Mouse (Mus musculus) embryonic stem cell, embryonic (primary cell): ENCODE data around the gene H1foo.

Experiments
- CTCF ChIA-PET, 4 experiments: fragments of 300-600 bp in 2 of 4; fragments of 350-600 bp in 2 of 4; sonication (Branson Sonifier 250); formaldehyde crosslinking; loops; one replicate each; lab custom pipeline; 2022; ENCODE audit warnings: inconsistent platforms in 2 of 4; lab: Charles Lee
- POLR2A ChIA-PET, 4 experiments: fragments of 300-600 bp in 2 of 4; fragments of 350-600 bp in 2 of 4; sonication (Branson Sonifier 250); formaldehyde crosslinking; loops; one replicate each; lab custom pipeline; 2022; ENCODE audit warnings: antibody characterized with exemption in 4 of 4, inconsistent platforms in 1 of 4; lab: Charles Lee

H1foo gene

GRCm38 (mm10) chr6:115996171-115996851, 51.6 kb downstream of the H1foo start:
- CTCF ChIA-PET: interaction anchor here in 1 of 4 experiments (0.7 kb wide), 1 partner anchor 13 kb away, joined by 3 read pairs; no protein-coding TSS in a partner anchor
- POLR2A ChIA-PET: interaction anchor here in 1 of 4 experiments (0.6 to 0.7 kb wide), 2 partner anchors 8 to 269 kb away, joined by 3 read pairs; no protein-coding TSS in a partner anchor

DNA sequence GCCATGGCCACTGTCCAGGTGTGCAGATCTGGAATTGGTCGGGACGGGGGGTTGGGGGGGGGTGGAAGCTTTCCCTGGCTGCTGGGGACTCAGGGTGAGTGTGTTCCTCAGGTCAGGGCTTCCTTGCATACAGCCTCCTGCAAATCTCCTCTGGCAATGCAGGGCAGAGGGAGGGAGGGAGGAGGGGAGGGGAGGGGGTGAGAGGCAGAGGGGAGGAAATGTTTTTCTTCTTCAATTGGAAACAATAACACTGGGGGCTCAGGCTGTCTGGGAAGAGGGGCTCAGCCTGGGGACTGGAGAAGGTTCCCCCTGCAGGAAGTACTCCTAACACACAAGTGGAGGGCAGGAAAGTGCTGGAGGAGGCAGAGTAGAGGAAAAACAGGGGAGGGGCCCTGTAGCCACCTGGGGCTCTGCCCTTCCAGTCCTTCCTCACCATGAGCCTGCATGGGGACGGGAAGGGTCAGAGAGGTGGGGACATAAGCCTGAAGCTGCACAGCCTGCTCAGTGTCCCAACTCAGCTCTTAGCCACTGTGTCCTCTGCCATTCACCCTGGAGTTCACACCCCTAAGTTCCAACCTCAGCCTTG, 53.1 kb downstream of the H1foo start:
- ChIA-PET POLR2A (interaction anchor here in 2 of 4 experiments (0.7 to 1.7 kb wide), 4 partner anchors 9 to 120 kb away, joined by 3 to 8 read pairs (median 4); no protein-coding TSS in a partner anchor), CTCF (interaction anchor here in 1 of 4 experiments (0.5 to 0.7 kb wide), 2 partner anchors 97 to 423 kb away, joined by 3 to 7 read pairs; no protein-coding TSS in a partner anchor)

DNA sequence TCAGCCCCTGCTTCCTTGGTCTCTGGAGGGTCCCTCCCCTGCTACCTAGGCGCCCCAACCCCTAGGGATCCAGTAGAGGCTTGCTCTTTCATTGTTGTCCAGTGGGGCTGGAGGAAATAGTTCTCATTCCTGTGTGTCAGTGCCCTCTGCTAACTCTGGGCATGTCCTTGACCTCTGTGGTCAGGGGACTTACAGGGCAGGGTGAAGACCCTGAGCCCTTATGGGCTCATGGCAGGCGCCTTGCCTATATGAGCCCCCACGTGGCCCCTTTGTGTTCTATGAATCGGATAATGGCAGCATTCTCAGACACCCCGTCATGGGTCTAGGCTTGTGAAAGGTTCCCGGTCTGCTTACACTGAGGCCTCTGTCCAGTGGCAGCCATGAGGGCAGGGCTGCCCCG, 54.0 kb downstream of the H1foo start:
- POLR2A ChIA-PET: no interaction called here
- CTCF ChIA-PET: interaction anchor here in 1 of 4 experiments (0.7 kb wide), 1 partner anchor 98 kb away, joined by 3 read pairs; no protein-coding TSS in a partner anchor

DNA sequence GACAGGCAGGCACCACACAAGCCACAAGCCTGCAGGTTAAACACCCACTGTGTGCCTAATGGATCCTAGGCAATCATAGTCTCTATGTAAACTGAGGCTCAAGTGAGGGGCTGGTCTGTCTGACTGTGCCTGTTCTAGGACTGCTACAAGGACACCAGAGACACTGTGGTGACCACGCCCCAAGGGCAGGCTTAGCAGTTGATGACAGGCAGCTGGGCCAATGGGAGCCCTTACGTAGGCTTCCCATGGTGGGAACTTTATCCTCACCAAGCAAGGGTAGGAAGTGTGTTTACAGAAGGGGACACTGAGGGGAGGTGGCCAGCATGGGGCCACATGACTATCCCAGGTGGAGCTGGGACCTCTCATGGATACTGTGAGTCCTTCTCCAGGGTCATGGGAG, 54.5 kb downstream of the H1foo start:
- POLR2A ChIA-PET: interaction anchor here in 3 of 4 experiments (0.6 to 1.3 kb wide), 3 partner anchors 146 to 736 kb away, joined by 3 read pairs; partner anchors contain the start of genes Ift122 (in 1 of the 3) and Mbd4 (in 1 of the 3)
- CTCF ChIA-PET: interaction anchor here in 1 of 4 experiments (0.6 kb wide), 1 partner anchor 167 kb away, joined by 4 read pairs; no protein-coding TSS in a partner anchor
